Mouse (Mus musculus): ENCODE measurements around the gene Otos. TPM values are rescaled to one million over a fixed set of nuclear protein-coding genes. Genes with fewer than 3 reads are reported as not detected.
A peak's percentile ranks its signal among the peaks of the same experiment; 100 is the strongest.

Otos gene
- total RNA-seq, 2 experiments from 2014 or later: 0.15 to 0.35 TPM

- no peak for DNase-seq
Observed at GRCm38 (mm10) chr1:92646601-92647000, 2.0 kb downstream of the Otos start.

DNA sequence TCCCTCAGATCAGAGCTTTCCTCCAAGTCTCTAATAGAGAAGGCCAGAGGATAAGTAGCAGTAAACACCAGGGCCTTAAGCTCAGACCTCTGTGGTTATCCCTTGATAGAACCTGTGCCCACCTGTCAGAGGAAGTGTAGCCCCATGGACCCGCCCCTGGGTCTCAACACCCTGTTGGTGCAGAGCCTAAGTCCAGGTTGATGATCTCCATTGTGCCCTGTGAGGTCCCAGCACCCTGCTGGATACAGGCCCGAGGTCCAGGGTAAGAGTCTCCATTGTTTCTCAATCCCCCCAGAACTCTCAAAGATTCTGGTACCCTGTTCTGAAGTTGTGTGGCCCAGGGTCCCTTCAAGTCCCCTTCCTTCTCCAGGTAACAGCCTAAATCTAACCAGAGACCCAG is 2.5 kb downstream of the Otos start:
- DNase-seq: no peak

DNA sequence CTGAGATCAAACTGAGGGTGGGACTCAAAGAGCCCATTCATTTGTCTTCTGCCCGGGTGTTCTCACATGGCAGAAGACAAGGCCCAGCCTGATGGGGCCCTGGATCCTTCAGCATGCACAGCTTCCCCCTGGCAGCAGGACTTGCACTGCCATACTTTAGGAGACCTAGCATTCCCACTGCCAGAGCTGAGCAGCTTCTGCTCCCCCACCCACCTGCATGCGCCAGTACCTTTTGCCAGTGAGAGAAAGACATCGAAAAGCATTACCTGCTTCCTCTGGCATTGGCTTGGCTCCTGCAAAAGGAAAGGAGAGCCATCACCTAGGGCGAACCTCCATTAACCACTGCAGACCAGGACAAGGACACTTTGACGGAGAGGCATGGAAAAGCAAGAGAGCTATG is 3.7 kb downstream of the Otos start:
- peak in 1 of 2 experiments; percentile 0 for DNase-seq

DNA sequence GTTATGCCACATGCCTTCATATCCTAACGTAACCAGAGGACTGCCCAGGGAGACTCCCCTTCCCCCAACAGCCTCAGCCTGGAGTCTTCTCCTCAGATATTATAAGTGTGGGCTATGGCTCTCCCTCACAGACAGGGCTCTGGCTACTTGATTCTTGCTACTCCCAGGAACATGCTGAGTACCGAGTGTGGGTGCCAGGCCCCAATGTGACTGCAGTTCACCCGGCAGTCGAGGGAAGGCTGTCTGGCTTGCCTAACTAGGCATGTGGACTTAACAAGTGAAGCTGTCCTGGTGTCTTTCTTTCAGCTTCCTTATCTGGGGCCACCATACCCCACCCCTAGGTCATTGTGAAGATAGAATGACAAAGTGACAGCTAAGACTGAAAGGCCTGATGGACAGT is 5.0 kb downstream of the Otos start:
- peak in 1 of 2 experiments; percentile 1 for DNase-seq

- peak; percentile 89 for DNase-seq
Observed at GRCm38 (mm10) chr1:92641514-92642272, 6.9 kb downstream of the Otos start, which contains the start of gene Cops9. Gene Cops9, minus strand, starts transcription at chr1:92641985.

- DNase-seq: no peak
Observed at GRCm38 (mm10) chr1:92640393-92640792, 8.2 kb downstream of the Otos start.

- DNase-seq: no peak
Observed at GRCm38 (mm10) chr1:92638736-92639135, 9.9 kb downstream of the Otos start.

DNA sequence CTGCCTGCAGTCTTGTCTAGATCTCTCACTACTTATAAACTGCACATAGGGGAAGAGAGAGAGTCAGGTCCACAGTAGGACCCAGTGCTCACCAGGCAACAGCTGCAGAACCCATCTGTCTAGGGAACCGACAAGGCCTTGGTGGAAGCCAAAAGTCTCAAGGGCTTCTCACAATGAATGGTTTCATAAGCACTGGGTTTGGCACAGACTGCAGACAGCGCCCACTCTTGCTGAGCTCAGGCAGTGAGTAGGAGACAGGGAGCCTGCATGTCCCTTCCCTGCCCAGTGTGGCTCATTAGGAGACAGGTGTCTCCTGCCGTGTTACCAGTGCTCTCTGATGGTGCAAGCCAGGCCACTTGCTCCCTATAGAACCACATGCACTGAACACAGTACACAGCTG is 10.5 kb downstream of the Otos start:
- peak; percentile 67 to 79 for DNase-seq

DNA sequence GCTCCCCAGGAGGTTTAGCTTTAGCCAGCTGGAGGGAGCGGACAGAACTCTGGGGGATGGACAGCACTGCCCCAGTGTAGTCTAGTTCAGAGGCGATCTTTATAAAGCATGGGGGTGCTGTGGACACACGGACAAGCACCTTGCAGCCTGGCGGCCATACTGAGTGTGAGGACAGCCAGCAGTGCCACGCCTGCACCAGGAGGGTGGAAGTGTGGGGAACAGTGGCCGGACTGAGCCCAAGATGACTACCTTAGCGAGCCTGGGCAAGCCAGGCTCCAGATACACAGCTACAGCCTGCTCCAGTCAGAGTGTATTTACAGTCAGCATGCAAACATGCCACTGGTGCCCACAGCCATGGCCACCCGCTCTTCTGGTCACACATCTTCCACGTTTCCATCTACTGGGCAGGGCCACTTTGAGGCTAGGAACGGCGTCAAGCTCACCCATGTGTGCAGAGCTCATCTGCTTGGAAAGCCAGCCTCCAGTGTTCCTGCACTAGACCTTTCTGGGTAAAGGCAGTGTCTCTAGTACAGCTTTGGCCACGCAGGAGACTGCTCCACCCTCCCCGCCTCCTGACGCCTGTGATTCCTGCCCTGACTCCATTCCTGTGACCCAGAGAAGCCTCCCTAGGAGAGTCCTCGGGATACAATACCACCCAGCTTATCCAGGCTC is 11.0 kb downstream of the Otos start:
- no peak for DNase-seq

DNA sequence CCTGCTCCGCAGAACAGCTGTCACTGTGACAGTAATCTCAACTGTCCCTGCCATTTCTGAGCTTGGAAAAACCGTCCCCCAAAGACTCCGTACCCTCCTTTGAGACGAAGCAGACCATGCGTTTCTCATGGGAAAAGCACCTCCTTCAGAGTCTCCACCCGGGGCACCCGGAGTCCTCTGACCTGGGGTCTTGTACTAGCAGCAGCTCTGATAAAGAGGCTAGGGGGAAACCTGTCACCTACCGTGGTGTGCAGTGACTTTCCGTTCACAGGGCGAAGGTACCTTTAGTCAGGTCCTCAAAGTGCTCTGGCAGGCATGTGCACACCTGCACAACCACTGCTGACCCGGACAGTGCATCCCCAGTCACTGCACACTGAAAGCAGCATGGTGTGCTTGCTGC is 12.0 kb downstream of the Otos start:
- DNase-seq: no peak

DNA sequence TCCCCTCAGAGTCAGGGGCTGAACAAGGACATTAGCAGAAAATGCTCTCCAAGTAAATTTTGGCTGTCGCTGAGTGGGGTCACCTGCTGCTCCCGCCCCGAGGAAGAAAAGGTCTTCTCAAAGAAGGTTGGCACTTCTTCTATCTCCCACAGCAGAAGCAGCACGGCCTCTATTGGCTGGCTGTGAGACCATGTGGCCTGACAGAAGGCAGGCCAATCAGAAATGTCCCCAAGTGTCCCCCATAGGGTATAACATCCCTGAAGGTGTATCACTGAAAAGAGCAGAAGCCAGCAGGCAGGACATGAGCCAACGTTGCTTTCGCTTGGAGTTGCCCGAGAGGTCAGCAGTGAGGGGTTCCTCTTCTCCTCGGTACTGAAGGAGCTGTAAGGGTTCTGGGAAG is 12.6 kb downstream of the Otos start:
- no peak for DNase-seq

GRCm38 (mm10) chr1:92634976-92635599 is 13.6 kb downstream of the Otos start:
- peak in 1 of 2 experiments; percentile 33 for DNase-seq

DNA sequence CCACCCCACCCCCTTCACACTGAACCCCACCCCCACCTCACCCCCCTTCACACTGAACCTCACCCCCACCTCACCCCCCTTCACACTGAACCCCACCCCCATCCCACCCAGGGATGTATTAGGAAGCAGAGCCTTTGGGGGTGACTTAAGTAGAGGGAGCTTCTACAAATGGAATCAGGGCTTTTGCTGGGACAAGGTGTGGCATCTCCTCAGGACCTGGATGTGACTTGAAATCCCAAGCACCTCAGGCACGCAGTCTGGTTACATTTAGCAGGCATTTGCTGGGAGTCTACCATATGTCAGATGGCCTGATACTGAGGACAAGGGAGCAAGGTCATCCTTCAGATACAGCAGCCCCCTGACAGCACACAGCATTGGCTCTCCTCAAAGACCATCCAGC is 14.1 kb downstream of the Otos start:
- no peak for DNase-seq

GRCm38 (mm10) chr1:92633726-92634125 is 14.9 kb downstream of the Otos start:
- peak in 1 of 2 experiments; percentile 21 for DNase-seq

GRCm38 (mm10) chr1:92632948-92633347 is 15.7 kb downstream of the Otos start:
- peak in 1 of 2 experiments; percentile 1 for DNase-seq

GRCm38 (mm10) chr1:92632196-92632595 is 16.4 kb downstream of the Otos start:
- DNase-seq: peak in 1 of 2 experiments; percentile 0

DNA sequence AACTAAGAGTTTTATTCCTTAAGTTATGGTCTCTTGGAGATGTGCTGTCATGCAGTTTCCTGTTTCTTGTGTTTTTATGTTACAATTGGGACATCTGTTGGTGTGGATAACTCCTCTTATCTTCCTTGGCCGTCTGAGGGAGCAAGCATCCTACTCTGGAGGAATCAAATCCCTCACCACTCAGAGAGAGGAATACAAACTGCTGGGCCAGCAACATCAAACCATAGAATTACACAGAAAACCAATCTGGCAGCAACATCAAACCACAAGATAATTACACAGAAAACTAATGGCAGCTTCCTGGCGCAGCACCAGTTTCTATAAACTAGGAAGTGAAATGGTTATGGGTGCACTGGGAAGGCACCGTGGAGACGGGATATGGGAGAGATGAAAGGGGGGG is 20.4 kb downstream of the Otos start:
- no peak for DNase-seq

DNA sequence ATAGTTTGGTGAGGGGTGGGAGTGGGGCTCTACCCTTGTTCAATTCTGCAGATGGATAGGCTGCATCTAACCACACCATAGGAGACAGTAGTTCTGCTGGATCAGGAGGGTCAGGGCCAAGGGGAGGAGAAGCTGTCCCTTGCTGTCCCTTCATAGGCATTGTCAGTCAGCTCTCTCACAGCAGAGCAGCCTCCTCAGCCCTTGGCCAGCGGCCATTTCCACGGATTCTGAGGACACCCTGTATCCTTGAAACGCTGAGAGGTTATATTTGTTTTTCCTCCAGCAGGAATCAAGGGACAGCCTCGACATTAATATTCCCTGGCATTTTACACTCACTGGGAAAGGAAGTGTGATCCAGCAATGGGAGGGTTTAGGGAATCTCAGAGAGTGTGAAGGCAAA is 30.3 kb downstream of the Otos start:
- no peak for DNase-seq

DNA sequence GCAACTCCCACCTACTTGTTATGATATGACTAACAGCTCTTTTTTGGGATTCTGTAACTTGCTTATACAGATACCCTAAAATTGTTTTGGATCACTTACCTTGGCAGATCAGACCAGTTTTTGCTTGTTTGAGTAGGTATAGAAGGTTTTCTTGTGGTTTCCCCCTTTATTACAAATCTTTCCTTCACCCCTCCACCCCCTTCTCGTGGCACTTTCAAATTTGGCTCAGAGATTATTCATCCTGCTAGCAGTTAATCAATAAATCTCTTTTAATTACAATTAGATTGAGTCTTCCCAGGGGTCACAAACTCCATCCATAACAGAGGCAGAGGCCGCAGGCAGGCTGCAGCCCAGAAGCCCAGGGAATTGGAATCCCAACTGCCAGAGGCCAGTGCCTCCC is 31.2 kb downstream of the Otos start, which contains the start of gene Olfr12:
TSS of gene Olfr12 (plus strand) at position 301 of the 400 bp plus-strand sequence.
- no peak for DNase-seq

- no peak for DNase-seq
Observed at GRCm38 (mm10) chr1:92616046-92616445, 32.6 kb downstream of the Otos start.

DNA sequence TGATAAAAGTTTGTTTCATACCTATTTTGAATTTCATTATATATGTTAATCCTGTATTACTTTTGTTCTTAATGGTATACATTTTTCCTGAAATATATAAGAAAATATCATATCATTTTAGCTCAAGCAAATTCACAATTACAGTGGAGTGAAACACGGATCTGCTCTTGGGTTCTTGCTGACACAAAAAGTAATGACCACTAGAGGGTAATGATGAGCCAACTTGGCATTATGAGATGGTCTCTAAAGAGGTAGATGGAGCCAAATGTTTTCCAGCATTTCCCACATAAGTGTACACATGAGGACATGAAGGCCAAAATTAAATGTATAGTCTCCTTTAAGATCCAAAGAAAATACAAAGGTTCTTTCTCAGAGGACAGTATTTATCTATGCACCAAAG is 34.1 kb downstream of the Otos start:
- DNase-seq: no peak

GRCm38 (mm10) chr1:92613175-92613574 is 35.5 kb downstream of the Otos start:
- no peak for DNase-seq

- peak in 1 of 2 experiments; percentile 56 for DNase-seq
Observed at GRCm38 (mm10) chr1:92611008-92611407, 37.6 kb downstream of the Otos start.
